ENCODE assay signal across 12 mouse cellular contexts in genomic region chr2:32730854-32731253, GRCm38 (mm10). TPM values are rescaled to one million over a fixed set of nuclear protein-coding genes. Genes with fewer than 3 reads are reported as not detected.
DNase-seq lines count a peak whose midpoint lies in the region; ATAC-seq lines count a peak whose summit lies in the region.
"Had no signal": no experiment of that assay in that cellular context is flagged by ENCODE, and none has a peak within 500 bp of the region (broad histone marks: within the 10 kb centered on the region; RNA-seq: fewer than 3 reads in every experiment).

No protein-coding gene starts in this region.

- peaks cover 39% of the 10 kb centered on the region for H3K4me1 ChIP-seq in lung, embryonic 15.5 days
- peaks cover 73% of the 10 kb centered on the region for H3K4me1 ChIP-seq in heart, embryonic 13.5 days
- H3K4me1 ChIP-seq in limb, embryonic 12.5 days (replicated peaks): peaks cover 54% of the 10 kb centered on the region
- peaks cover 7% of the 10 kb centered on the region; the same call in 1 of the 2 replicates for H3K4me1 ChIP-seq in neural tube, embryonic 15.5 days

- H3K4me3 ChIP-seq in lung, embryonic 15.5 days: peak overlapping the region; percentile 2; the same call in 1 of the 2 replicates
- peak overlapping the region; percentile 60 for H3K4me3 ChIP-seq in heart, embryonic 13.5 days
- H3K4me3 ChIP-seq in limb, embryonic 12.5 days (replicated peaks): 0 out of 2 replicates have a peak overlapping the region, but pooled peaks have one; percentile 3
- H3K4me3 ChIP-seq in neural tube, embryonic 15.5 days (replicated peaks): no peak overlapping the region
- H3K4me3 ChIP-seq: hindbrain, embryonic 15.5 days had no signal

- ATAC-seq in lung, embryonic 15.5 days (ENCODE audit: borderline replicate concordance, extremely low read depth, low FRiP score, low TSS enrichment): peak; percentile 16; the same call in 1 of the 2 replicates
- ATAC-seq in heart, embryonic 13.5 days (ENCODE audit: extremely low read depth, insufficient number of reproducible peaks, low FRiP score, low TSS enrichment): no peak
- ATAC-seq in limb, embryonic 12.5 days (ENCODE audit: insufficient number of reproducible peaks, insufficient read depth, low FRiP score, low TSS enrichment, low read depth): no peak
- no peak for ATAC-seq in neural tube, embryonic 15.5 days (ENCODE audit: low FRiP score)
- no peak for ATAC-seq in erythroblast, adult 5-6 weeks (replicated peaks; ENCODE audit: low FRiP score, poor library complexity, severe bottlenecking)
- no peak for ATAC-seq in inflammation-experienced regulatory T-cells, adult 6 months

- H3K27me3 ChIP-seq in lung, embryonic 15.5 days: no peaks in the 10 kb centered on the region
- H3K27me3 ChIP-seq in heart, embryonic 13.5 days (replicated peaks): no peaks in the 10 kb centered on the region
- H3K27me3 ChIP-seq in limb, embryonic 12.5 days: no peaks in the 10 kb centered on the region
- H3K27me3 ChIP-seq in neural tube, embryonic 15.5 days (replicated peaks): no peaks in the 10 kb centered on the region
- H3K27me3 ChIP-seq: hindbrain, embryonic 15.5 days had no signal

- H3K36me3 ChIP-seq in lung, embryonic 15.5 days: no peaks in the 10 kb centered on the region
- H3K36me3 ChIP-seq in heart, embryonic 13.5 days: 0 out of 2 replicates have a peak, but pooled peaks cover 3% of the 10 kb centered on the region
- no peaks in the 10 kb centered on the region for H3K36me3 ChIP-seq in limb, embryonic 12.5 days
- no peaks in the 10 kb centered on the region for H3K36me3 ChIP-seq in neural tube, embryonic 15.5 days
- H3K36me3 ChIP-seq: hindbrain, embryonic 15.5 days had no signal

- WGBS in lung, embryonic 15.5 days: 14% methylated on average over 11 of the region's 11 CpGs
- WGBS in heart, embryonic 13.5 days: 16% methylated on average over 11 of the region's 11 CpGs
- WGBS in limb, embryonic 12.5 days: 7% methylated on average over 11 of the region's 11 CpGs
- WGBS in neural tube, embryonic 15.5 days: 57% methylated on average over 11 of the region's 11 CpGs

- peak overlapping the region; percentile 54 for H3K27ac ChIP-seq in lung, embryonic 15.5 days
- peak overlapping the region; percentile 83 for H3K27ac ChIP-seq in heart, embryonic 13.5 days (replicated peaks)
- H3K27ac ChIP-seq in limb, embryonic 12.5 days: peak overlapping the region; percentile 87
- 0 out of 2 replicates have a peak overlapping the region, but pooled peaks have one; percentile 39 for H3K27ac ChIP-seq in neural tube, embryonic 15.5 days (replicated peaks)
- H3K27ac ChIP-seq: hindbrain, embryonic 15.5 days had no signal

- H3K4me2 ChIP-seq in lung, embryonic 15.5 days: peak overlapping the region; percentile 61
- H3K4me2 ChIP-seq in heart, embryonic 13.5 days: peak overlapping the region; percentile 73
- peak overlapping the region; percentile 41 for H3K4me2 ChIP-seq in limb, embryonic 12.5 days
- peak overlapping the region; percentile 19; the same call in 1 of the 2 replicates for H3K4me2 ChIP-seq in neural tube, embryonic 15.5 days
- H3K4me2 ChIP-seq: hindbrain, embryonic 15.5 days had no signal

- no peaks in the 10 kb centered on the region for H3K9me3 ChIP-seq in lung, embryonic 15.5 days
- H3K9me3 ChIP-seq in heart, embryonic 13.5 days: no peaks in the 10 kb centered on the region
- H3K9me3 ChIP-seq in limb, embryonic 12.5 days: no peaks in the 10 kb centered on the region
- H3K9me3 ChIP-seq in neural tube, embryonic 15.5 days (replicated peaks): no peaks in the 10 kb centered on the region
- H3K9me3 ChIP-seq: hindbrain, embryonic 15.5 days had no signal

- H3K9ac ChIP-seq in lung, embryonic 15.5 days: no peak overlapping the region
- H3K9ac ChIP-seq in heart, embryonic 13.5 days: peak overlapping the region; percentile 69
- no peak overlapping the region; the same call in 1 of the 2 replicates for H3K9ac ChIP-seq in limb, embryonic 12.5 days (replicated peaks)
- H3K9ac ChIP-seq in neural tube, embryonic 15.5 days (replicated peaks): no peak overlapping the region
- H3K9ac ChIP-seq: hindbrain, embryonic 15.5 days had no signal

- DNase-seq in lung, postnatal 25 days (ENCODE audit: low spot score): no peak
- no peak for DNase-seq in right cerebral cortex, adult 18-20 months
- DNase-seq: cerebellum, adult 8-10 months; spleen, adult 18-20 months had no signal

RNA-seq across cellular contexts. Expression of gene 6330409D20Rik, which starts 10.0 kb away (rescaled TPM):
- 0.24 and 0.25 TPM in 2 replicates for polyA plus RNA-seq in lung, embryonic 15.5 days (2015; fragmentation: Nextera tagmentation; extraction: Ambion mirVana)
- polyA plus RNA-seq in heart, embryonic 13.5 days (2015; fragmentation: Nextera tagmentation; extraction: Ambion mirVana): 0.18 and 0.28 TPM in 2 replicates
- not detected in 2 replicates for polyA plus RNA-seq in limb, embryonic 12.5 days (2016; fragmentation: Nextera tagmentation; extraction: Ambion mirVana)
- polyA plus RNA-seq in neural tube, embryonic 15.5 days (2015; fragmentation: Nextera tagmentation; extraction: Ambion mirVana): 2.9 and 3.6 TPM in 2 replicates
- total RNA-seq in erythroblast, adult 5-6 weeks (2015; ENCODE audit: low replicate concordance): not detected in 2 replicates
- not detected in 2 replicates for total RNA-seq in erythroblast, adult 5-6 weeks (2017; ENCODE audit: low replicate concordance)
- polyA plus RNA-seq in inflammation-experienced regulatory T-cells, adult 6 months (2017; shearing (Covaris generic)): 1 to 10 TPM in 2 of 3 experiments, not detected in 1; 1.2 to 1.3 TPM
- total RNA-seq: megakaryocyte-erythroid progenitor cell, adult 5-6 weeks had no signal

RNA-seq across cellular contexts. Expression of gene Sh2d3c, which starts 10.0 kb away (rescaled TPM):
- 40.5 and 41.4 TPM in 2 replicates for polyA plus RNA-seq in lung, embryonic 15.5 days (2015; fragmentation: Nextera tagmentation; extraction: Ambion mirVana)
- polyA plus RNA-seq in heart, embryonic 13.5 days (2015; fragmentation: Nextera tagmentation; extraction: Ambion mirVana): 33.0 and 34.1 TPM in 2 replicates
- polyA plus RNA-seq in limb, embryonic 12.5 days (2016; fragmentation: Nextera tagmentation; extraction: Ambion mirVana): 17.0 and 17.1 TPM in 2 replicates
- polyA plus RNA-seq in neural tube, embryonic 15.5 days (2015; fragmentation: Nextera tagmentation; extraction: Ambion mirVana): 50.1 and 51.5 TPM in 2 replicates
- total RNA-seq in erythroblast, adult 5-6 weeks (2015; ENCODE audit: low replicate concordance): 15.4 and 23.2 TPM in 2 replicates
- 5.2 and 6.4 TPM in 2 replicates for total RNA-seq in erythroblast, adult 5-6 weeks (2017; ENCODE audit: low replicate concordance)
- 10 to 100 TPM; 56.2 to 83.0 (median 61.4) TPM for polyA plus RNA-seq in inflammation-experienced regulatory T-cells, adult 6 months (2017; shearing (Covaris generic))

RNA-seq across cellular contexts. Expression of gene Cdk9, which starts 18.0 kb away (rescaled TPM):
- 89.6 and 98.7 TPM in 2 replicates for polyA plus RNA-seq in lung, embryonic 15.5 days (2015; fragmentation: Nextera tagmentation; extraction: Ambion mirVana)
- 60.0 and 63.2 TPM in 2 replicates for polyA plus RNA-seq in heart, embryonic 13.5 days (2015; fragmentation: Nextera tagmentation; extraction: Ambion mirVana)
- 129 and 136 TPM in 2 replicates for polyA plus RNA-seq in limb, embryonic 12.5 days (2016; fragmentation: Nextera tagmentation; extraction: Ambion mirVana)
- polyA plus RNA-seq in neural tube, embryonic 15.5 days (2015; fragmentation: Nextera tagmentation; extraction: Ambion mirVana): 63.0 and 82.4 TPM in 2 replicates
- total RNA-seq in erythroblast, adult 5-6 weeks (2015; ENCODE audit: low replicate concordance): 15.0 and 25.9 TPM in 2 replicates
- total RNA-seq in erythroblast, adult 5-6 weeks (2017; ENCODE audit: low replicate concordance): 18.1 and 19.5 TPM in 2 replicates
- 10 to 100 TPM; 21.2 to 31.2 (median 30.4) TPM for polyA plus RNA-seq in inflammation-experienced regulatory T-cells, adult 6 months (2017; shearing (Covaris generic))

RNA-seq across cellular contexts. Expression of gene Tor2a, which starts 26.2 kb away (rescaled TPM):
- polyA plus RNA-seq in lung, embryonic 15.5 days (2015; fragmentation: Nextera tagmentation; extraction: Ambion mirVana): 63.9 and 65.6 TPM in 2 replicates
- 37.0 and 40.0 TPM in 2 replicates for polyA plus RNA-seq in heart, embryonic 13.5 days (2015; fragmentation: Nextera tagmentation; extraction: Ambion mirVana)
- 58.8 and 62.7 TPM in 2 replicates for polyA plus RNA-seq in limb, embryonic 12.5 days (2016; fragmentation: Nextera tagmentation; extraction: Ambion mirVana)
- polyA plus RNA-seq in neural tube, embryonic 15.5 days (2015; fragmentation: Nextera tagmentation; extraction: Ambion mirVana): 54.4 and 60.6 TPM in 2 replicates
- total RNA-seq in erythroblast, adult 5-6 weeks (2015; ENCODE audit: low replicate concordance): 10.4 and 11.3 TPM in 2 replicates
- 4.7 and 8.8 TPM in 2 replicates for total RNA-seq in erythroblast, adult 5-6 weeks (2017; ENCODE audit: low replicate concordance)
- 10 to 100 TPM; 56.4 to 69.0 (median 67.4) TPM for polyA plus RNA-seq in inflammation-experienced regulatory T-cells, adult 6 months (2017; shearing (Covaris generic))

RNA-seq across cellular contexts. Expression of gene Fpgs, which starts 26.9 kb away (rescaled TPM):
- polyA plus RNA-seq in lung, embryonic 15.5 days (2015; fragmentation: Nextera tagmentation; extraction: Ambion mirVana): 27.9 and 28.6 TPM in 2 replicates
- 19.0 and 21.3 TPM in 2 replicates for polyA plus RNA-seq in heart, embryonic 13.5 days (2015; fragmentation: Nextera tagmentation; extraction: Ambion mirVana)
- polyA plus RNA-seq in limb, embryonic 12.5 days (2016; fragmentation: Nextera tagmentation; extraction: Ambion mirVana): 31.0 and 32.9 TPM in 2 replicates
- 19.3 and 20.6 TPM in 2 replicates for polyA plus RNA-seq in neural tube, embryonic 15.5 days (2015; fragmentation: Nextera tagmentation; extraction: Ambion mirVana)
- total RNA-seq in erythroblast, adult 5-6 weeks (2015; ENCODE audit: low replicate concordance): 1.3 and 4.0 TPM in 2 replicates
- 2.1 and 6.6 TPM in 2 replicates for total RNA-seq in erythroblast, adult 5-6 weeks (2017; ENCODE audit: low replicate concordance)
- 1 to 10 TPM; 3.2 to 7.2 (median 5.8) TPM for polyA plus RNA-seq in inflammation-experienced regulatory T-cells, adult 6 months (2017; shearing (Covaris generic))

Comparison
In these comparisons a context has a peak if more than half of its experiments do, and no peak if none do; other contexts are left out.
1. H3K4me2 ChIP-seq: peak in every context shown above with its lines; median percentile 73 in heart, embryonic 13.5 days; 61 in lung, embryonic 15.5 days; 41 in limb, embryonic 12.5 days; 19 in neural tube, embryonic 15.5 days.